Mouse (Mus musculus) effector memory CD4-positive, alpha-beta T cell, adult 5 months (primary cell): ENCODE data around the gene Akirin2. TPM values are rescaled to one million over a fixed set of nuclear protein-coding genes. Genes with fewer than 3 reads are reported as not detected.

ENCODE experiments used
- polyA plus RNA-seq: library from polyadenylated mRNA; unstranded; fragments of 100-300 nt; shearing (Covaris generic); gene quantifications from one replicate; pipeline ENCODE4 v1.2.1, GENCODE M21; 2017

The Akirin2 gene
- polyA plus RNA-seq: 79.9 TPM

DNA sequence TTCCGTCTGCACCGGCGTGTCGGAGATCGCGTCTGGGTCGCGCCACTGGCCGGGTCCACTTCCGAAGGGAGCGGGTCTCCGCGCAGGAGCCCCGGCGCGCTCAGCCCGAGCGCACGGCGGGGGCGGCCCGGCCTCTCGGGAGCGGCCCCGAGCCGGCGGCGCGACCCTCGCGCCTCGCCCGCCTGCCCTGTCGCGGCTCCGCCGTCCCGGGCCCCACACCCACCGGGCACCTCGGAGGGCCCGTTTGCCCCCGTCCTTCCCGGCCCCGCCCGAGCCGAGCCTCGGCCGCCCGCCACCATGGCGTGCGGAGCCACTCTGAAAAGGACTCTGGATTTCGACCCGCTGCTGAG, at the start of gene Akirin2:
Gene Akirin2, plus strand, starts transcription at position 190 of the 350 bp plus-strand sequence.

DNA sequence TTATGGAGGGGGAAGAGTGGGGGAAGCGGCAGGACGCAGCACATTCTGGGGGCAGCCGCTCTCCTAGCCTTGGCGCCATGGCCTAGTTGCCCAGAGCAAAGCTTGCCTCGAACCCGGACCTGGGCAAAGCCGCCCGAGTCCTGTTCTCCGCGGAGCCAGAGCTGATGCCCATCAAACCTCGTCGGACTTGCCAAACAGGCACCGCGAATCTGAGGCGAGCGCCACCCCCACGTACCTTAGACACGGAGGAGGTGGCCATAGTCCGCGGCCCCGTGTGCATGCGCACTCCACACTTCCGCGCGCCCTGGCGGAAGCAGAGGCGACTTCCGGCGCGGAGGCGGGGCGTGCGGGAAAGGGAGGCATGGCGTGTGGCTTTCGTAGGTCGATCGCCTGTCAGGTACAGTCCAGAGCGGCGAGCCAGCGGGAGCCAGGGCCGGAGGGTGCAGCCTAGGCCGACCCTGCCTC, 63.9 kb downstream of the Akirin2 start, which contains the start of the genes Orc3 and Rars2:
Gene Orc3, minus strand, starts transcription at position 315 of the 465 bp plus-strand sequence.
Gene Rars2, plus strand, starts transcription at position 328 of the 465 bp plus-strand sequence.

Other genes starting within 250 kb of the Akirin2 start
- 88.4 TPM for gene Orc3, start 64.0 kb downstream of the Akirin2 start, polyA plus RNA-seq
- 15.7 TPM for gene Rars2, start 64.0 kb downstream of the Akirin2 start, polyA plus RNA-seq
- 9.6 TPM for gene Slc35a1, start 136.5 kb downstream of the Akirin2 start, polyA plus RNA-seq
- not detected for gene Cfap206, start 179.3 kb downstream of the Akirin2 start, polyA plus RNA-seq
- gene Gm136, start 205.3 kb downstream of the Akirin2 start, polyA plus RNA-seq: not detected
- gene Smim8, start 227.5 kb downstream of the Akirin2 start, polyA plus RNA-seq: 25.8 TPM